Mouse (Mus musculus) ES-Bruce4 (cell line): ENCODE results near the gene Prkcq. TPM values are rescaled to one million over a fixed set of nuclear protein-coding genes. Genes with fewer than 3 reads are reported as not detected.

Source experiments
- H3K27ac ChIP-seq: 2 replicates; pipeline ENCODE4 v1.5.1; 2012; ENCODE audit warnings: low read length, inconsistent platforms; ENCODE audit not compliant: insufficient read depth
- H3K27me3 ChIP-seq: 2 replicates; pipeline ENCODE4 v1.6.1; 2012; ENCODE audit warnings: mild to moderate bottlenecking, low read length, inconsistent platforms; ENCODE audit not compliant: control insufficient read depth, poor library complexity, insufficient read depth, severe bottlenecking
- H3K36me3 ChIP-seq: 2 replicates; pipeline ENCODE4 v1.6.1; 2012; ENCODE audit warnings: inconsistent platforms, mild to moderate bottlenecking, low read length, moderate library complexity; ENCODE audit not compliant: control insufficient read depth, poor library complexity, insufficient read depth, severe bottlenecking
- H3K4me1 ChIP-seq: one replicate; pipeline ENCODE4 v1.8.1; 2011; ENCODE audit warnings: low read length; ENCODE audit not compliant: control insufficient read depth, insufficient read depth
- H3K4me3 ChIP-seq: 2 replicates; pipeline ENCODE4 v1.5.1; 2011; ENCODE audit warnings: low read depth, mild to moderate bottlenecking, low read length
- H3K9ac ChIP-seq: 2 replicates; pipeline ENCODE4 v1.6.1; 2012; ENCODE audit warnings: low read depth, mild to moderate bottlenecking, inconsistent platforms; ENCODE audit not compliant: poor library complexity, severe bottlenecking
- H3K9me3 ChIP-seq: replicated peaks from 2 replicates; pipeline ENCODE4 v1.6.1; 2012; ENCODE audit warnings: mild to moderate bottlenecking, low read length, inconsistent platforms; ENCODE audit not compliant: control insufficient read depth, poor library complexity, insufficient read depth, severe bottlenecking
- CTCF ChIP-seq: IDR thresholded peaks from one replicate; pipeline ENCODE4 v1.8.1; 2011; ENCODE audit warnings: low read depth, low read length
- EP300 ChIP-seq: IDR thresholded peaks from 2 replicates; pipeline ENCODE4 v1.6.1; 2011; ENCODE audit warnings: low read depth, low read length; ENCODE audit not compliant: insufficient read depth
- POLR2A ChIP-seq: IDR thresholded peaks from one replicate; pipeline ENCODE4 v1.8.1; 2011; ENCODE audit warnings: low read length; ENCODE audit not compliant: insufficient read depth
- polyA plus RNA-seq: library from polyadenylated mRNA; stranded (reverse); fragments of >200 nt; gene quantifications from 2 replicates; pipeline ENCODE4 v1.2.4, GENCODE M21; 2011; ENCODE audit warnings: low read depth; ENCODE audit not compliant: missing spikeins, insufficient read depth, insufficient read length

Prkcq gene
- polyA plus RNA-seq, 1 experiment = not detected

DNA sequence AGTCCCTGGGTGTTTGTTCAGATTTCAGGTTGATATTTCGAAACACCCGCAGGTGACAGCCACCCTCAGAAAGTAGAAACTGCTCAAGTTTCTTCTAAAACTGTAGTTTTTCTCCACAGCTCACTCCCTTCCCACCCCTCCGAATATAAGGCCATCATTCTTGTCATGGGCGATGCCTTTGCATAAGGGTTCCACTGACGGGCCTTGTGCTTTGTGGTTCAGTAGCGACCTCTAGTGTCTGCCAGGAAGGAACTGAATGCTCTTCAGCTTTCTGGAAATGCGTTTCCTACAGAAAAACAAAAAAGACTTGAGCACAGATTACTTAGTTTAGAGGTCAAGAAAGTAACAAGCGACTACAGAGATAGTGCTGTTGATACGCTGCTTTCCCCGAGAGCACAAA, 148.3 kb downstream of the Prkcq start:
- Histone ChIP-seq H3K27ac (no peak overlapping the region), H3K9me3 (no peaks in the 10 kb centered on the region), H3K4me3 (no peak overlapping the region), H3K9ac (no peak overlapping the region), H3K27me3 (no peaks in the 10 kb centered on the region), H3K36me3 (no peaks in the 10 kb centered on the region), H3K4me1 (no peaks in the 10 kb centered on the region)
- TF ChIP-seq CTCF (peak; percentile 65), POLR2A (no peak)

DNA sequence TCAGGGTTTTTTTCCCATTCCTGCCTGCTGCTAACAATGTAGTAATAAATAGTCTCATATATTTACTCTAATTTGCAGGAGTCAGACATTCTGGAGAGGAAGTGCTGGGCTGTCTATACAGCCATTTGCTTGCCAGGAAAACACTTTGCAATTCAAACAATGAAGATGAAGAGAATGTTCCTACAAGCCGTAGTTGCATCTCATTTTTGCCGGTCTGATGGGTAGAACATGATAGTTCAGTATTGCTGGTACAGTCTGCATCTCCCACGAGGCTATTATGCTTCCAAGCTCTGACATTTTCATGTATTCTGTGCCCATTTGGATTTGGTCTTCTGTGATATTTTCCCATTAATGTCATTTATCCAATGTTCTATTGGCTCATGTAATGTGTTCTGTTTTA, 150.5 kb downstream of the Prkcq start:
- Histone ChIP-seq H3K27me3 (no peaks in the 10 kb centered on the region), H3K36me3 (no peaks in the 10 kb centered on the region), H3K4me3 (no peak overlapping the region), H3K9ac (no peak overlapping the region), H3K4me1 (no peaks in the 10 kb centered on the region), H3K9me3 (no peaks in the 10 kb centered on the region), H3K27ac (no peak overlapping the region)
- TF ChIP-seq EP300 = no peak
- no peak for TF ChIP-seq POLR2A
- no peak for TF ChIP-seq CTCF

DNA sequence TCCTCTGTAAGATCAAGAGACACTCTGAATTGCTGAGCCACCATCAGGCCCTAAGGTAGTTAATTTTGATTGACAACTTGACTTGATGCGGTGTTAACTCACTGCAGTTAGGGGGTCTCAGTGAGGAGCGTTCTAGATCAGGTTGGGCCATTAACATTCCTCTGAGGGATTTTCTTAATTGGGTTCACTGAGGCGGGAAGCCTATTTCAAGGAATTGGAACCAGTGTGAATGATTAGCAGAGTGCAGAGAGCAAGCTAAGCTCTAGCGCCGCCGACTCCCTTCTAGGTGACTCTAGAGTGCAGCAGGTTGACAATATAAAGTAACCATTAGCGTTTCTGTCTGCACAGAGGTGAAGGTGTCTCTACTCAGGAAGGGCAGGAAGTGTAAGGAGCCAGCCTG, 155.4 kb downstream of the Prkcq start:
- no peak overlapping the region for H3K9ac ChIP-seq
- no peaks in the 10 kb centered on the region for H3K36me3 ChIP-seq
- no peaks in the 10 kb centered on the region for H3K27me3 ChIP-seq
- no peak overlapping the region for H3K27ac ChIP-seq
- TF ChIP-seq POLR2A (no peak), EP300 (no peak), CTCF (no peak)
- no peaks in the 10 kb centered on the region for H3K4me1 ChIP-seq
- no peak overlapping the region for H3K4me3 ChIP-seq
- H3K9me3 ChIP-seq = no peaks in the 10 kb centered on the region

DNA sequence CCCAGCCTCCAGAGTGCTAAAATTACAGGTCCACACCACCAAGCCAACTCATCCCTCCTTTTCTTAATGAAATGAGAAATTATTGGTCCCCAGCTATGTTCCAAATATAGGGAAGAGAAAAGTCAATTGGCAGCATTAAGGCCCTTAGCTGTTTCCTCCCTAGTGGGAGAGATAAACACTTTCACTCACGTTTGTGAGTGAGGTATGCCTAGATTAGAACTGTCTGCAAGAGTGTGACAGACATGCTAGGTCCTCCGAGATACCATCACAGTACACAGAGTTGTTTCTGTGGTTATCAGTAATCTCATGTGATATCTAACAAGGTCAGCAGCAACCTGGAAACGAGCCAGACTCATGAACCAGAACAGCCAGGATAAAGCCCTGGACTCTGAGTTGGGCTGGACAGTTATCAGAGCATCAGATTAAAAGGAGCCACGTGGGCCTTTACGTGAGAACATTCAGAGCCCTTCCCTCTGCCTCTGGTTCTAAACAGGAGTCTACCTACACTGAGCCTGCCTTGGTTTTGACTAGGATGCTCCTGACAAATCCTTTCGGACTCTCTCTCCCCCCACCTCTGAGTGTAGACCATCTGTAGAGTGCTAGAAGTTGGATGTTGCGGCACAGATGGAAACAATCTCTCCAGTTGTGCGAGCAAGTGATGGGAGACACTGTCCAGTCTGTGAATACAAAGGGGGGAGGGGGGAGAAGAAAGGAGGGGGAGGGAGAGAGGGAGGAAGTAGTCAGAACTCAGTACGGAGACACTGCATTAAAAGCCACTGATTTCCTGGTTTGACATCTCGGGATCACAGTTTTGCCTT, 157.7 kb downstream of the Prkcq start:
- no peaks in the 10 kb centered on the region for H3K4me1 ChIP-seq
- H3K9ac ChIP-seq = no peak overlapping the region
- no peak for TF ChIP-seq POLR2A
- TF ChIP-seq EP300 = no peak
- no peak for TF ChIP-seq CTCF
- H3K27ac ChIP-seq = no peak overlapping the region
- no peaks in the 10 kb centered on the region for H3K9me3 ChIP-seq
- no peak overlapping the region for H3K4me3 ChIP-seq
- no peaks in the 10 kb centered on the region; the same call in 1 of the 2 replicates for H3K27me3 ChIP-seq
- H3K36me3 ChIP-seq = no peaks in the 10 kb centered on the region

DNA sequence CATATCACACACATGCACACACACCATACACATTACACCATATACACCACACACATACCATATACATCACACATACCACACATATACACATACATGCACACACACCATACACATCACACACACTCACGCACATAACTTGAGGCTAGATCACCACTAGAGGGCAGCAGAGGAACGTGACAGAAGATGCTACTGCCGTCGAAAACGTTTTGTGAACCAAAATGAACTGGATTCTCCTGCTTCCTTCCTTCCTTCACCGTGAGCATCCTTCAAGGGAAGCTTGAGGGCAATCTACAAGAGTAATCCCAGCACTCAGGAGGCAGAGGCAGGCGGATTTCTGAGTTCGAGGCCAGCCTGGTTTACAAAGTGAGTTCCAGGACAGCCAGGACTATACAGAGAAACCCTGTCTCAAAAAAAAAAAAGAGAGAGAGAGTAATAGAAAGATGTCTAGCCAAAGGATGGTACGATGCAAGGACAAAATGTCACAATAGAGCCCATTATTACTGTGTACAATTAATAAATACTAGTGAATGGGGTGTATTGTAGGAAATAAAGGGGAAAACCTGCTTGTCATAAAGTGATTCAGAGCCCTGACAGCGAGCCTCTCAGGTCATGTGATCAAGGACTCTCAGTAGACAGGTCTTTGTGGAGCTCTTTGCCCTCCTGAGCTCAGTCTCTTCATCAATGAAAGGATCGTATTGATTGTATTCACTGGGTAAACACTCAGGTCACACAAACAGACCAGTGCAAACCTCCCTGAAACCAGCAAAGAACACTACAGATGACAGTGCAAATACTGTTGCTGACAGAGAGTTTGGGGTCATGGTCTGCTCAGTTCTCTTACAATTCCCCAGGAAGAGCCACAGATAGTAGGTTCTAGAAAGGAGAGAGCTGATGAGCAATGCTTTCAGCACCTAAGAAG, 159.9 kb downstream of the Prkcq start:
- H3K27me3 ChIP-seq = no peaks in the 10 kb centered on the region; the same call in 1 of the 2 replicates
- TF ChIP-seq POLR2A = no peak
- TF ChIP-seq CTCF = peak; percentile 57
- no peak for TF ChIP-seq EP300
- no peak overlapping the region for H3K9ac ChIP-seq
- H3K27ac ChIP-seq = no peak overlapping the region
- H3K36me3 ChIP-seq = no peaks in the 10 kb centered on the region
- H3K9me3 ChIP-seq = no peaks in the 10 kb centered on the region
- H3K4me1 ChIP-seq = no peaks in the 10 kb centered on the region
- H3K4me3 ChIP-seq = no peak overlapping the region
